9 mouse cellular contexts compared by ENCODE assay signal in genomic region chr12:111958101-111958865, GRCm38 (mm10). TPM values are rescaled to one million over a fixed set of nuclear protein-coding genes. Genes with fewer than 3 reads are reported as not detected.
A peak's percentile ranks its signal among the peaks of the same experiment; 100 is the strongest.
DNase-seq lines count a peak whose midpoint lies in the region; ATAC-seq lines count a peak whose summit lies in the region.
"Had no signal": no experiment of that assay in that cellular context is flagged by ENCODE, and none has a peak within 500 bp of the region (broad histone marks: within the 10 kb centered on the region; RNA-seq: fewer than 3 reads in every experiment).

No protein-coding gene starts in this region.

- H3K4me3 ChIP-seq in forebrain, embryonic 15.5 days: no peak overlapping the region
- no peak overlapping the region for H3K4me3 ChIP-seq in hindbrain, embryonic 13.5 days

- DNase-seq in NIH3T3 (ENCODE audit: low read depth): peak; percentile 72
- peak; percentile 68 for DNase-seq in cerebellum, adult 11 months
- peak; percentile 57 to 85 for DNase-seq in layer of hippocampus, postnatal 25 days (ENCODE audit: extremely low spot score in 1 of 2, low spot score in 1 of 2)
- peak; percentile 85 for DNase-seq in lung, postnatal 10 days
- peak; percentile 55 for DNase-seq in ovary, postnatal 36 days (ENCODE audit: low spot score)
- peak; percentile 59 to 69 for DNase-seq in thymus, postnatal 36 days

- no peaks in the 10 kb centered on the region for H3K4me1 ChIP-seq in forebrain, embryonic 15.5 days
- 0 out of 2 replicates have a peak, but pooled peaks cover 2% of the 10 kb centered on the region for H3K4me1 ChIP-seq in hindbrain, embryonic 13.5 days (replicated peaks)

- peak; percentile 48 for ATAC-seq in forebrain, embryonic 15.5 days (replicated peaks)
- peak; percentile 76 for ATAC-seq in hindbrain, embryonic 13.5 days (ENCODE audit: low FRiP score)

- H3K27ac ChIP-seq in forebrain, embryonic 15.5 days (replicated peaks): no peak overlapping the region
- no peak overlapping the region for H3K27ac ChIP-seq in hindbrain, embryonic 13.5 days

- no peaks in the 10 kb centered on the region for H3K9me3 ChIP-seq in forebrain, embryonic 15.5 days
- no peaks in the 10 kb centered on the region for H3K9me3 ChIP-seq in hindbrain, embryonic 13.5 days

- peaks cover 36% of the 10 kb centered on the region for H3K36me3 ChIP-seq in forebrain, embryonic 15.5 days
- H3K36me3 ChIP-seq in hindbrain, embryonic 13.5 days: peaks cover 38% of the 10 kb centered on the region

- WGBS in forebrain, embryonic 15.5 days: 39% methylated on average over 9 of the region's 9 CpGs
- WGBS in hindbrain, embryonic 13.5 days: 46% methylated on average over 9 of the region's 9 CpGs

- H3K4me2 ChIP-seq in forebrain, embryonic 15.5 days (replicated peaks): no peak overlapping the region
- H3K4me2 ChIP-seq in hindbrain, embryonic 13.5 days: no peak overlapping the region

- no peaks in the 10 kb centered on the region for H3K27me3 ChIP-seq in forebrain, embryonic 15.5 days
- H3K27me3 ChIP-seq in hindbrain, embryonic 13.5 days: no peaks in the 10 kb centered on the region

- no peak overlapping the region for H3K9ac ChIP-seq in forebrain, embryonic 15.5 days (replicated peaks)
- H3K9ac ChIP-seq in hindbrain, embryonic 13.5 days: no peak overlapping the region

RNA-seq across cellular contexts. Expression of gene Atp5mpl, which starts 8.5 kb away (rescaled TPM):
- polyA plus RNA-seq in forebrain, embryonic 15.5 days (2015; fragmentation: Nextera tagmentation; extraction: Ambion mirVana): 615 and 675 TPM in 2 replicates
- 734 and 738 TPM in 2 replicates for polyA plus RNA-seq in hindbrain, embryonic 13.5 days (2015; fragmentation: Nextera tagmentation; extraction: Ambion mirVana)
- 100 to 1,000 TPM; 374 to 410 TPM for total RNA-seq in layer of hippocampus, postnatal 25 days (2021)

RNA-seq across cellular contexts. Expression of gene Tdrd9, which starts 13.1 kb away (rescaled TPM):
- polyA plus RNA-seq in forebrain, embryonic 15.5 days (2015; fragmentation: Nextera tagmentation; extraction: Ambion mirVana): 0.34 and 0.50 TPM in 2 replicates
- polyA plus RNA-seq in hindbrain, embryonic 13.5 days (2015; fragmentation: Nextera tagmentation; extraction: Ambion mirVana): 0.38 and 0.48 TPM in 2 replicates
- total RNA-seq in layer of hippocampus, postnatal 25 days (2021): under 1 TPM; 0.09 to 0.22 TPM

RNA-seq across cellular contexts. Expression of gene Rd3l, which starts 22.8 kb away (rescaled TPM):
- not detected in 2 replicates for polyA plus RNA-seq in forebrain, embryonic 15.5 days (2015; fragmentation: Nextera tagmentation; extraction: Ambion mirVana)
- polyA plus RNA-seq in hindbrain, embryonic 13.5 days (2015; fragmentation: Nextera tagmentation; extraction: Ambion mirVana): not detected in 2 replicates
- not detected for total RNA-seq in layer of hippocampus, postnatal 25 days (2021)
- total RNA-seq: gastrocnemius, postnatal 4 days had no signal

RNA-seq across cellular contexts. Expression of gene Ppp1r13b, which starts 50.4 kb away (rescaled TPM):
- polyA plus RNA-seq in forebrain, embryonic 15.5 days (2015; fragmentation: Nextera tagmentation; extraction: Ambion mirVana): 21.4 and 22.6 TPM in 2 replicates
- polyA plus RNA-seq in hindbrain, embryonic 13.5 days (2015; fragmentation: Nextera tagmentation; extraction: Ambion mirVana): 23.0 and 25.5 TPM in 2 replicates
- total RNA-seq in layer of hippocampus, postnatal 25 days (2021): 10 to 100 TPM; 89.5 to 91.9 TPM
